Mouse (Mus musculus): ENCODE measurements at regions not wholly inside any gene's neighbourhood (a gene's known extent, or its start where the extent isn't known, plus 50 kb on each side); places are given as distances from the start of the nearest gene placed in this dataset.

GRCm38 (mm10) chr13:54880204-54880603, 69.0 kb upstream of the Unc5a start:
- Histone ChIP-seq H3K4me2 (replicated peaks) (no peak overlapping the region), H3K27ac (replicated peaks) (no peak overlapping the region), H3K9me3 (replicated peaks) (no peaks in the 10 kb centered on the region), H3K36me3 (no peaks in the 10 kb centered on the region), H3K4me1 (0 out of 2 replicates have a peak, but pooled peaks cover 5% of the 10 kb centered on the region), H3K9ac (no peak overlapping the region), H3K27me3 (peaks cover 16% of the 10 kb centered on the region), H3K4me3 (replicated peaks) (no peak overlapping the region)
- no peak for ATAC-seq (ENCODE audit: insufficient number of reproducible peaks, low FRiP score, low TSS enrichment, low read depth)
- 52% methylated on average over 2 of the region's 2 CpGs for WGBS

- ATAC-seq (ENCODE audit: insufficient number of reproducible peaks, low FRiP score, low TSS enrichment, low read depth), result no peak
- 53% methylated on average over 9 of the region's 9 CpGs for WGBS
These were observed 66.4 kb upstream of the Unc5a start for GRCm38 (mm10) chr13:54882781-54883180.

GRCm38 (mm10) chr13:54883748-54884708, 65.2 kb upstream of the Unc5a start:
- peaks cover 9% of the 10 kb centered on the region for H3K27me3 ChIP-seq
- no peak overlapping the region for H3K27ac ChIP-seq (replicated peaks)
- H3K9ac ChIP-seq, result no peak overlapping the region
- H3K4me1 ChIP-seq, result peaks cover 11% of the 10 kb centered on the region; the same call in 1 of the 2 replicates
- 42% methylated on average over 17 of the region's 17 CpGs for WGBS
- no peak for ATAC-seq (ENCODE audit: insufficient number of reproducible peaks, low FRiP score, low TSS enrichment, low read depth)
- no peak overlapping the region for H3K4me3 ChIP-seq (replicated peaks)
- no peaks in the 10 kb centered on the region for H3K36me3 ChIP-seq
- no peaks in the 10 kb centered on the region for H3K9me3 ChIP-seq (replicated peaks)
- no peak overlapping the region for H3K4me2 ChIP-seq (replicated peaks)

More at GRCm38 (mm10) chr13:54882781-54883180, 66.4 kb upstream of the Unc5a start:
- Histone ChIP-seq H3K4me2 (replicated peaks) (no peak overlapping the region), H3K36me3 (no peaks in the 10 kb centered on the region), H3K27me3 (peaks cover 3% of the 10 kb centered on the region; the same call in 1 of the 2 replicates), H3K9ac (no peak overlapping the region), H3K9me3 (replicated peaks) (no peaks in the 10 kb centered on the region), H3K27ac (replicated peaks) (no peak overlapping the region), H3K4me1 (peaks cover 11% of the 10 kb centered on the region; the same call in 1 of the 2 replicates), H3K4me3 (replicated peaks) (no peak overlapping the region)

- peaks cover 9% of the 10 kb centered on the region for H3K27me3 ChIP-seq
- H3K36me3 ChIP-seq, result no peaks in the 10 kb centered on the region
- ATAC-seq (ENCODE audit: insufficient number of reproducible peaks, low FRiP score, low TSS enrichment, low read depth), result no peak
- WGBS, result 41% methylated on average over 14 of the region's 14 CpGs
- peaks cover 11% of the 10 kb centered on the region; the same call in 1 of the 2 replicates for H3K4me1 ChIP-seq
- H3K4me3 ChIP-seq (replicated peaks), result no peak overlapping the region
- H3K4me2 ChIP-seq (replicated peaks), result no peak overlapping the region
- no peaks in the 10 kb centered on the region for H3K9me3 ChIP-seq (replicated peaks)
- H3K9ac ChIP-seq, result no peak overlapping the region
- H3K27ac ChIP-seq (replicated peaks), result no peak overlapping the region
These were observed 64.3 kb upstream of the Unc5a start for GRCm38 (mm10) chr13:54884709-54885460.

- no peak overlapping the region for H3K27ac ChIP-seq (replicated peaks)
- peaks cover 9% of the 10 kb centered on the region for H3K27me3 ChIP-seq
- 0 out of 2 replicates have a peak overlapping the region, but pooled peaks have one; percentile 8 for H3K4me3 ChIP-seq (replicated peaks)
- WGBS, result 16% methylated on average over 18 of the region's 18 CpGs
- H3K4me1 ChIP-seq, result peaks cover 11% of the 10 kb centered on the region; the same call in 1 of the 2 replicates
- no peak overlapping the region for H3K9ac ChIP-seq
- ATAC-seq (ENCODE audit: insufficient number of reproducible peaks, low FRiP score, low TSS enrichment, low read depth), result no peak
- peak overlapping the region; percentile 29 for H3K4me2 ChIP-seq (replicated peaks)
- H3K36me3 ChIP-seq, result no peaks in the 10 kb centered on the region
- H3K9me3 ChIP-seq (replicated peaks), result no peaks in the 10 kb centered on the region
These were observed 61.8 kb upstream of the Unc5a start for GRCm38 (mm10) chr13:54887366-54887921.

GRCm38 (mm10) chr13:54888021-54888420, 61.2 kb upstream of the Unc5a start:
- no peak for ATAC-seq (ENCODE audit: insufficient number of reproducible peaks, low FRiP score, low TSS enrichment, low read depth)
- Histone ChIP-seq H3K27ac (replicated peaks) (no peak overlapping the region), H3K4me2 (replicated peaks) (no peak overlapping the region), H3K36me3 (no peaks in the 10 kb centered on the region), H3K9me3 (replicated peaks) (no peaks in the 10 kb centered on the region), H3K4me1 (peaks cover 11% of the 10 kb centered on the region; the same call in 1 of the 2 replicates), H3K27me3 (peaks cover 9% of the 10 kb centered on the region), H3K9ac (no peak overlapping the region), H3K4me3 (replicated peaks) (no peak overlapping the region)
- 39% methylated on average over 5 of the region's 5 CpGs for WGBS

GRCm38 (mm10) chr13:54889684-54890399, 59.4 kb upstream of the Unc5a start:
- H3K4me3 ChIP-seq (replicated peaks), result no peak overlapping the region
- no peak for ATAC-seq (ENCODE audit: insufficient number of reproducible peaks, low FRiP score, low TSS enrichment, low read depth)
- H3K4me1 ChIP-seq, result peaks cover 8% of the 10 kb centered on the region; the same call in 1 of the 2 replicates
- H3K36me3 ChIP-seq, result no peaks in the 10 kb centered on the region
- peaks cover 9% of the 10 kb centered on the region for H3K27me3 ChIP-seq
- WGBS, result 77% methylated on average over 8 of the region's 8 CpGs
- no peak overlapping the region for H3K4me2 ChIP-seq (replicated peaks)
- H3K9ac ChIP-seq, result no peak overlapping the region
- no peak overlapping the region for H3K27ac ChIP-seq (replicated peaks)
- H3K9me3 ChIP-seq (replicated peaks), result no peaks in the 10 kb centered on the region

GRCm38 (mm10) chr13:54892572-54892971, 56.6 kb upstream of the Unc5a start:
- Histone ChIP-seq H3K9ac (no peak overlapping the region), H3K4me2 (replicated peaks) (no peak overlapping the region), H3K27me3 (peaks cover 6% of the 10 kb centered on the region; the same call in 1 of the 2 replicates), H3K4me3 (replicated peaks) (no peak overlapping the region), H3K4me1 (peaks cover 2% of the 10 kb centered on the region; the same call in 1 of the 2 replicates), H3K9me3 (replicated peaks) (no peaks in the 10 kb centered on the region), H3K27ac (replicated peaks) (no peak overlapping the region), H3K36me3 (no peaks in the 10 kb centered on the region)
- no peak for ATAC-seq (ENCODE audit: insufficient number of reproducible peaks, low FRiP score, low TSS enrichment, low read depth)
- 14% methylated on average over 1 of the region's 1 CpGs for WGBS

- no peak for ATAC-seq (ENCODE audit: insufficient number of reproducible peaks, low FRiP score, low TSS enrichment, low read depth)
- H3K36me3 ChIP-seq, result no peaks in the 10 kb centered on the region
- H3K4me3 ChIP-seq (replicated peaks), result no peak overlapping the region
- H3K9me3 ChIP-seq (replicated peaks), result no peaks in the 10 kb centered on the region
- H3K4me2 ChIP-seq (replicated peaks), result no peak overlapping the region
- H3K27me3 ChIP-seq, result no peaks in the 10 kb centered on the region
- H3K9ac ChIP-seq, result no peak overlapping the region
- no peaks in the 10 kb centered on the region for H3K4me1 ChIP-seq
- 39% methylated on average over 7 of the region's 7 CpGs for WGBS
- no peak overlapping the region for H3K27ac ChIP-seq (replicated peaks)
These were observed 55.6 kb upstream of the Unc5a start for GRCm38 (mm10) chr13:54893651-54894050.

- Histone ChIP-seq H3K36me3 (no peaks in the 10 kb centered on the region), H3K4me1 (no peaks in the 10 kb centered on the region), H3K27ac (replicated peaks) (no peak overlapping the region), H3K9ac (no peak overlapping the region), H3K9me3 (replicated peaks) (no peaks in the 10 kb centered on the region), H3K27me3 (no peaks in the 10 kb centered on the region), H3K4me3 (replicated peaks) (no peak overlapping the region), H3K4me2 (replicated peaks) (no peak overlapping the region)
- no peak for ATAC-seq (ENCODE audit: insufficient number of reproducible peaks, low FRiP score, low TSS enrichment, low read depth)
- 45% methylated on average over 5 of the region's 5 CpGs for WGBS
These were observed 53.2 kb upstream of the Unc5a start for GRCm38 (mm10) chr13:54895981-54896380.

Measured in embryonic facial prominence, embryonic 15.5 days (tissue).